Mouse (Mus musculus) kidney, adult 2 months (tissue): Measurements from ENCODE around the gene Rad17.

ENCODE experiments used
- CTCF ChIP-seq: fragments of 200-500 bp; conservative IDR thresholded peaks from 2 replicates; pipeline ENCODE4 v1.5.1; 2011; ENCODE audit warnings: low read depth, mild to moderate bottlenecking, control low read depth, low read length, moderate library complexity, mixed read lengths; ENCODE audit not compliant: insufficient read depth, insufficient read length
- POLR2A ChIP-seq: fragments of 200-500 bp; IDR thresholded peaks from one replicate; pipeline ENCODE4 v1.6.1; 2011; ENCODE audit warnings: low read depth, low read length, control low read depth

DNA sequence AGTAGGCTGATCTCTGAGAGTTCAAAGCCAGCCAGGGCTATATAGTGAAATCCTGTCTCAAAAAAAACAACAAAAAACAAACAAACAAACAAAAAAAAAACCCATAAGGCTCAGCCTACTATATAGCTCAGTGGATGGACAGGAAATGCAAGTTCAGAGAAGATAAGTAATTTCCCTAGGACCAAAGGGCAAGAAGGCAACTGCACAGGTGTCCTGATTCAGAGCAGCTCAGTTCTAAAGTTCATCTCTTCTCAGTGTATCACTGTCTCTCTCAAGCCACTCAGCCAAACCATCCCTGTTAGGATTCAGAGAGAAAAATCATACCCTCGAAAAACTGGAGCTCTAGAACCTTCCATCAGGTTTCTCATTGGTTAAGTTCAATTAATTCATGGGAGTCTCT lies 45.0 kb downstream of the Rad17 start:
- TF ChIP-seq POLR2A (no peak), CTCF (no peak)
